Mouse (Mus musculus): ENCODE results near the gene Actn1. TPM values are rescaled to one million over a fixed set of nuclear protein-coding genes. Genes with fewer than 3 reads are reported as not detected.

Gene Actn1
- total and polyA plus RNA-seq, 3 experiments, result 2.7 to 13.2 (median 5.5) TPM

- H3K9ac ChIP-seq (ENCODE audit: insufficient read depth, low read depth), result peak overlapping the region; percentile 93
- H3K27me3 ChIP-seq (replicated peaks), result no peaks in the 10 kb centered on the region
- TF ChIP-seq ZC3H11A (IDR thresholded peaks at IDR 0.05; ENCODE audit: low read depth, low read length) (no peak), GABPA (IDR thresholded peaks at IDR 0.05; ENCODE audit: insufficient replicate concordance, low read depth, low read length) (no peak), RCOR1 (conservative IDR thresholded peaks at IDR 0.05; ENCODE audit: low read depth, low read length) (0 out of 2 replicates have a peak, but pooled peaks have one; percentile 17), ZNF384 (IDR thresholded peaks at IDR 0.05; ENCODE audit: low read depth, low read length) (no peak), CHD2 (IDR thresholded peaks at IDR 0.05; ENCODE audit: low read length) (peak; percentile 39; the same call in 1 of the 2 replicates), RAD21 (IDR thresholded peaks at IDR 0.05; ENCODE audit: low read depth, low read length) (no peak; the same call in 1 of the 2 replicates), TCF12 (IDR thresholded peaks at IDR 0.05; ENCODE audit: low read depth, low read length) (no peak; the same call in 1 of the 2 replicates), USF1 (IDR thresholded peaks at IDR 0.05; ENCODE audit: low read depth, low read length) (no peak), UBTF (IDR thresholded peaks at IDR 0.05; ENCODE audit: low read depth, low read length) (0 out of 2 replicates have a peak, but pooled peaks have one; percentile 24), NELFE (IDR thresholded peaks at IDR 0.05; ENCODE audit: low read depth, low read length) (no peak), KAT2A (IDR thresholded peaks at IDR 0.05; ENCODE audit: insufficient replicate concordance, low read length) (no peak), MEF2A (IDR thresholded peaks at IDR 0.05; ENCODE audit: borderline replicate concordance, low read depth, low read length) (peak; percentile 49; the same call in 1 of the 2 replicates), IRF4 (IDR thresholded peaks at IDR 0.05; ENCODE audit: low read depth, low read length) (no peak), E2F4 (IDR thresholded peaks at IDR 0.05; ENCODE audit: insufficient replicate concordance, low read depth, low read length) (no peak), USF2 (conservative IDR thresholded peaks at IDR 0.05; ENCODE audit: low read depth, low read length) (no peak), POLR2A (IDR thresholded peaks at IDR 0.05; ENCODE audit: low read depth, low read length) (no peak; the same call in 1 of the 2 replicates), MAZ (IDR thresholded peaks at IDR 0.05; ENCODE audit: low read depth, low read length) (no peak), SMC3 (IDR thresholded peaks at IDR 0.05; ENCODE audit: low read depth, low read length) (no peak), PAX5 (IDR thresholded peaks at IDR 0.05; ENCODE audit: low read length) (no peak), NRF1 (IDR thresholded peaks at IDR 0.05; ENCODE audit: low read depth, low read length) (no peak), ZKSCAN1 (IDR thresholded peaks at IDR 0.05; ENCODE audit: borderline replicate concordance, low read depth, low read length) (no peak), MAFK (IDR thresholded peaks at IDR 0.05; ENCODE audit: insufficient replicate concordance, low read length) (no peak), ZMIZ1 (IDR thresholded peaks at IDR 0.05; ENCODE audit: low read depth, low read length) (no peak; the same call in 1 of the 2 replicates), HCFC1 (IDR thresholded peaks at IDR 0.05; ENCODE audit: low read depth, low read length) (no peak), CTCF (conservative IDR thresholded peaks at IDR 0.05 in 1 of 2, IDR thresholded peaks at IDR 0.05 in 1 of 2; ENCODE audit: low read depth in 2 of 2, low read length in 2 of 2) (no peak), POLR2AphosphoS2 (IDR thresholded peaks at IDR 0.05; ENCODE audit: low read depth, low read length) (no peak)
- 0 out of 2 replicates have a peak, but pooled peaks cover 4% of the 10 kb centered on the region for H3K79me2 ChIP-seq (replicated peaks; ENCODE audit: control insufficient read depth, extremely low read depth, insufficient read depth, poor library complexity, severe bottlenecking)
- DNase-seq (ENCODE audit: extremely low read depth), result peak; percentile 43
- dilution Hi-C loops (cut with MboI; ENCODE audit: extremely low pct_ligation_motif_present, extremely low pct_unique_long_range_greater_than_20kb, low sequenced_read_pairs) (no loop called here), in situ Hi-C loops (cut with MboI; ENCODE audit: low pct_ligation_motif_present, low pct_unique_long_range_greater_than_20kb, low sequenced_read_pairs) (no loop called here)
- H3K27ac ChIP-seq (ENCODE audit: insufficient read depth, low read depth), result peak overlapping the region; percentile 91
- H3K4me3 ChIP-seq (replicated peaks in 1 of 3; ENCODE audit: low read depth in 2 of 3, low read length in 2 of 3, poor library complexity in 1 of 3), result peak overlapping the region; percentile 68 to 79 (median 69)
- peak overlapping the region; percentile 90 for H3K4me2 ChIP-seq (ENCODE audit: insufficient read depth, low read depth, poor library complexity, severe bottlenecking)
- H3K36me3 ChIP-seq (replicated peaks in 1 of 2; ENCODE audit: control insufficient read depth in 1 of 2, insufficient read depth in 1 of 2, low read length in 1 of 2), result peaks cover 12 to 21% of the 10 kb centered on the region in 2 experiments
- no peaks in the 10 kb centered on the region for H3K9me3 ChIP-seq (replicated peaks; ENCODE audit: low read length)
- peaks cover 13 to 39% of the 10 kb centered on the region in 2 experiments for H3K4me1 ChIP-seq (ENCODE audit: control insufficient read depth in 1 of 2, insufficient read depth in 2 of 2)
Observed at GRCm38 (mm10) chr12:80131359-80132249, 128.6 kb downstream of the Actn1 start.
